Mouse (Mus musculus): ENCODE data around the gene Shf.
"Not testable (repeated sequence)": the region's sequence is repeated elsewhere in the genome, so short reads cannot be mapped to it uniquely, and the experiment has no call there.

Shf gene

DNA sequence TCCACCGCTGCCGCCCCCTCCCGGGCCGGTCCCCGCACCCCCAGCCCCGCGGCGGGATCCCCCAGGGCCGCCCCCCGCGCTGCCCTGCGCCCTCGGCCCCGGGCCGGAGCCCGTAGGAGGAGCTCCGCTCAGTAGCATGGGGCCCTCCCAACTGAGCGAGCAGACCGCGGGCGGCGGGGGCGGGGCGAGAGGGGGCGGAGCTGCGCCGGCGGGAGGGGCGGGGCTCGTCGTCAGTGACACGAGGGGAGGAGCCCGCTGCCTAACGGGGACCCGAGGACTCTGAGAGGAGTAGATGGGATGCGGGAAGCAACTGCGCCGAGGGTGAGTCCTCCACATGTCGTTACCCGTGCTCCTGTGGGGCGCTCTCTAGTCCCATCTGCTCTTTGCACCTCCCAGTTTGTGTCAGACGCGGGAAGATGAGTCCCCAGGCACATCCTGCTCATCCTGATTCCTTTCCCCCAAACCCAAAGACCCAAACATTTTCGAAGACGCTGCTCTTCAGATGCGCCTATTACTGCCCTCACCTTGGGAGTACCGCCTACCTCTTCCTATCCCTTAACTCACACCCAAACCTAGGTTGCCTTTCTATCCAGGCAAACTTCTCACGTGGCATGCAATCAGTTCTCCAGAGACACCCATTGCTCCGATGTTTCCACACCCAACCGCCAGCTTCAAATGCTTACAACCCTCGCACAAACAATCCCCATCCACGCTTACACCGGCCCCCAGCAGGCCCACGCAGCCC, at the start of gene Shf:
TSS of gene Shf (minus strand) at position 168 of the 745 bp plus-strand sequence.
- peak; percentile 92 for DNase-seq (ENCODE audit: low read depth, low spot score)

- DNase-seq (ENCODE audit: low read depth, low spot score): no peak
Observed at GRCm38 (mm10) chr2:122408928-122409327, 40.0 kb upstream of the Shf start.

- DNase-seq (ENCODE audit: low read depth, low spot score): no peak
Observed at GRCm38 (mm10) chr2:122407607-122408006, 38.6 kb upstream of the Shf start.

- no peak for DNase-seq (ENCODE audit: low read depth, low spot score)
Observed at GRCm38 (mm10) chr2:122396150-122396549, 27.2 kb upstream of the Shf start.

GRCm38 (mm10) chr2:122387135-122387534, 18.2 kb upstream of the Shf start:
- DNase-seq (ENCODE audit: low read depth, low spot score): not testable (repeated sequence)

DNA sequence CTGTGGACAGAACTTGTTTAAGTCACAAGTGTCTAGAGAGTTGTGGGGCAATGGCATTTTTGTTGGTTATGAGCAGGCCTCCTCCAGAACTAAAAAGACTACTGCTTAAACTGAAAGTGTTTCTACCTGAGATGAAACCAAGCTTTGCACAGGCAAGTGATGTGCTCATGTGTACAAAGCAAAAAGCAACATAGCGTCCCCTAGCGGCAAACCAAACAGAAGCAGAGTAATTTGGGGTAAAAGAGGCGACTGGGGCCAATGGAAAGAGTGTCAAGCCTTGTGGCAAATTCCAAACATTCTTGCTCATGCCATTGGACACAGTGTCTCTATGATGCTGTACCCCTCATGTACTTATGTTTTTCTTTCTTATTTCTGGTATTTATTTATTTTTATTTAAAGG, 16.1 kb upstream of the Shf start:
- DNase-seq (ENCODE audit: low read depth, low spot score): no peak

DNA sequence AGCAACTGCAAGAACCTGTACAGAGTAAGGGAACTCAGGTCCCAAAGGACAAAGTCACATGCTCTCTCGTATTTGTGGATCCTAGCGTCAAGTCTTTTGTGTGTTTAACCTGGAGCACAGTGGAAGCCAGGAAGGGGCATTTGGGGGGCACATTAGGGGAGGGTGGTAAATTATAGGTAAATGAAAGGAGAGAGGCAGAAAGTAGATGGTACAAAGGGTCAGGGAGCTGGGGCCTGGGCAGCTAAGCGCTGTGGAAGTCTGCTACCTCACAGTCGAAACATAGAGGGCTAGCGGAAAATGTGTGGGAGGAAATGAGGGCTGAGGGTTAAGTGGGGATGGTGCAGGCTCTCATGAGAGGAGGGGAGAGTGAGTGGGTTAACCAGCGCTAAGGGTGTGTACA, 13.2 kb upstream of the Shf start:
- DNase-seq (ENCODE audit: low read depth, low spot score): no peak

- no peak for DNase-seq (ENCODE audit: low read depth, low spot score)
Observed at GRCm38 (mm10) chr2:122381329-122382103, 12.6 kb upstream of the Shf start.

GRCm38 (mm10) chr2:122380768-122381311, 11.9 kb upstream of the Shf start:
- DNase-seq (ENCODE audit: low read depth, low spot score): peak; percentile 82

DNA sequence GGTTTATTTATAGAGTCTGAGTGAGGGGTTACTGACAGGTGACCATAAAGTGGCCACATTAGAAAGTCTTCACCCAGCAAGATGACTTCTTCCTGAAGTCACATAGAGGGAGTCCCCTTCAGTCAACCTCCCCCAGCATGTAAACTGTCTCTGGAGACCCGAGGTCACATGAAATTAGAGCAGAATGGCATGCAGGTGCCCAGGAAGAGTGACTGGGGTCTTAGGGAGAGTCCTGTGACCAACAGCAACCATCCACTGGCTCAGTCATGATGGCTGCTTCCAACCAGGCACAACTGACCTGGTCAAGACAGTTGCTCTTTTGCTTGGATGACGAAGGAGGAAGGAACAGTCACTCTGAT, 10.3 kb upstream of the Shf start:
- no peak for DNase-seq (ENCODE audit: low read depth, low spot score)

DNA sequence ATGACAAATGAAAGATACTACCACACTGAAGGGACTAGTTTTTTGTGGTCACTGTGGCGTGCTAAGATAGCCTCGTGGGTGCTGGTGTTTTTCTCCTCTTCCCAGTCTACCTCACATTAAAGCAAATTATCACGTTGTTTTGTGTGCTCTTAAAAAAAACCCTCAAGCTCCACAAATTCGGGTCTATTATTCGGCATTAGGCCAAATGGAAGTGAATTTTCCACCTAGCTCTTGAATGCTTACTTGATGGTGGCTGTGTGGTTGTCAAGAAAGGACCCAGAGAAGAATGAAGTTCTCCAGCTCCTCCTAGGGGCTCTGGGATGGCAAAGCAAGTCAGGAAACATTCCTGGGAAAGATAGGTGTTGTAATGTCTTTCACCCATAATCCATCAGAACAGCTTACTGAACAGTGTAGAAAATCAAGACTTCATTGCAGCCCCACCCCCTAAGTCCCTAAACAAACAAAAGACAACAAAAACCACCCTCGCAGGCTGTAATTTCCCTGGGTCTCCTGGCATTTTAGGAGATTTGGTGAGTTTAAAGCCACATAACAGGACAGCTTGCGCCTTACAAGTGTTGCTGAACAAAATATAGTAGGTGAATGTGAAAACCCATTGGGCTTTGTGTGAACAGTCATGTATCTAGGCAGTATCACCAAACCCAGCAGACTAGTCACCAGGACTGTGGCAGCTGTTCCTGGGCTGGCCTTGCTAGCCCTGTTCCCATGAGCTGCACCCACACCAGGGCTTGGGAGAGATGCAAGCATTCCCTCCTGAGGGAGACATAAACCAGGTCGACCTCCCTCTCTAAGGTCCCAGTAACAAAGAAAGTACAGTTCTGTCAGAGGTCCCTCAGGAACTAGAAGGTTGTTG, 9.7 kb upstream of the Shf start:
- peak; percentile 88 for DNase-seq (ENCODE audit: low read depth, low spot score)

DNA sequence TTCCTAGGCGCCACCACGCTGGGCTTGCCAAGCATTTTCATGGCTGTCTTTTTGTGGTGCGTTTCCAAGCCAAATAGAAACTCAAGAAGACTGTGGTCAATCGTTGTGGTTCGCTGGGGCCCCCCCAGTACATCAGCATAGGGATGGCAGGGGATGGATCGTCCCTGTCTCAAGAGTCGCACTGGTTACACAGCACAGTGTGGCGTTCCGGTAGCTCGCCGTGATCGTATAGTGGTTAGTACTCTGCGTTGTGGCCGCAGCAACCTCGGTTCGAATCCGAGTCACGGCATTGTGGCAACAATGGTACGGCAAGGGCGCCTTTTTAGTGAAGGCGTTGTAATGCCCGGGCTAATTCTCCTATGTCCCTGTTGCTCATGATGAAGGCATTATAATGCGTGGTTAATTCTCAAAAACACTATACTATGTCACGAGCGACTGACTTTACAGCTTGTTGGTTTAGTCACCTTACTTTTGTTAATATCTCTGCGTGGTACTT, 8.8 kb upstream of the Shf start:
- DNase-seq (ENCODE audit: low read depth, low spot score): peak; percentile 85

- DNase-seq (ENCODE audit: low read depth, low spot score): peak; percentile 97
Observed at GRCm38 (mm10) chr2:122377215-122377674, 8.3 kb upstream of the Shf start.

DNA sequence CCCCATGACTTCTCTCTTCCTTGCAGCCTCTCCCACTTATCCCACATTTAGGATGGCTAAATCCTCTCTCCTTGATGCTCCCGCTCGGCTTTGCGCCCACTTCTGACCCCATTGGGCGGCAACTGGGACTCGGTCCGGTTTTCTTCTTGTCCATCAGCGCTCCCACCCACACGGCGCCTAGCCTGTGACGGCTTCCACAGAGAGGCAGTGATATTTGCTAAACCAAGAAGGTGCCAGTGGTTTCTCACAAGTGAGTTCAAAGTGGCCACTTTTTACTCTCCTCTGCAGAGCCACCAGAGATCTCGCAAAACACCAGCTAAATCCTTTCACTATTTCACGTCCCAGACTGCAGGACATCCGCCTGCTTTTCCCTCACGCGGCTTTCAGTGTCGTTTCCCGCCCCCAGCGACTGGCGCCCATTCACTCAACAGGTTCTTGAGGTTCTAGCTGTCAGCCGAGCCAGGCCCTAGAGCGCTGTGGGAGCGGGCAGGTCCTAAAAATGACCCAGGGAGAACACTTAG, 7.1 kb upstream of the Shf start:
- DNase-seq (ENCODE audit: low read depth, low spot score): peak; percentile 71

DNA sequence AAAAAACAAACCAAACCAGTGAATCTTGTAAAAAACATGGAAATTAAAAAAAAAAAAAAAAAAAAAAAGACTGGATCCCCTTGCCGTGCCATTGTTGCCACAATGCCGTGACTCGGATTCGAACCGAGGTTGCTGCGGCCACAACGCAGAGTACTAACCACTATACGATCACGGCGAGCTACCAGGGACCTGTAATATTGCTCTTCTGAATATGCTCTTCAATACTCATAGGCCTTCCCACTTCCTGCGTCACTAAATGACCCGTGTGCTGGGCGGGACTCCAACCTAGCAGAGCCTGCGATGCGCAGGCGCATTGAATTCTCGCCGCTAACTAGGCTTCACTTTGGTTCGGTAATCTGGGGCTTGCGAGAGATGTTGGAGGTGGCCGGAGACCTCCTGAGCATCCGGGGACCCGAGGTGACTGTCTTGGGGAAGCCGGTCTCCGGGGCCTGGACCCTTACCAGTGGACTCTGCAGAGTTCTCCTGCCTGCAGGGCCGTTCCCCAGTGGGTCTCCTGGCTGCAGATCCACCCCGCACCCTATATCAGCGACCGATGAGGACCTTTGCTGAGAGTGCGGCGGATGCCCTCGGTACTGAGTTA, 6.5 kb upstream of the Shf start:
- peak; percentile 98 for DNase-seq (ENCODE audit: low read depth, low spot score)

- no peak for DNase-seq (ENCODE audit: low read depth, low spot score)
Observed at GRCm38 (mm10) chr2:122374666-122375331, 5.8 kb upstream of the Shf start.

DNA sequence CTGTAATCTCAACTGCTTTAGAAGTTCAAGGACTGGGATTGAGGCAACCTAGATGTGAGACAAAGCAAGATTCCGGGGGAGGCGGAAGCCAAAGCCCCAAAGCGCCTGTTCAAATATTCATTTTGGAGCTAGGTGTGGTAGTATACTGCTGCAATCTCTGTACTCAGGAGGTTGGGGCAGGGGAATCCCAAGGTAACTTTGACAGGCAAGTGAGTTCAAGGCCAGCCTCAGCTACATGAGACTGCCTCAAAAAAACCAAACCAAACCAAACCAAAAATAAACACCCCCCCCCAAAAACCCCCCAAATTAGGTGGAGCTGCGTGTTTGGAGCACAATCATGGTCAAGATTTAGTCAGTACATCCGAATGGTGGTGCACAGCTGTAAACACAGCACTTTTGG, 5.0 kb upstream of the Shf start:
- DNase-seq (ENCODE audit: low read depth, low spot score): no peak

DNA sequence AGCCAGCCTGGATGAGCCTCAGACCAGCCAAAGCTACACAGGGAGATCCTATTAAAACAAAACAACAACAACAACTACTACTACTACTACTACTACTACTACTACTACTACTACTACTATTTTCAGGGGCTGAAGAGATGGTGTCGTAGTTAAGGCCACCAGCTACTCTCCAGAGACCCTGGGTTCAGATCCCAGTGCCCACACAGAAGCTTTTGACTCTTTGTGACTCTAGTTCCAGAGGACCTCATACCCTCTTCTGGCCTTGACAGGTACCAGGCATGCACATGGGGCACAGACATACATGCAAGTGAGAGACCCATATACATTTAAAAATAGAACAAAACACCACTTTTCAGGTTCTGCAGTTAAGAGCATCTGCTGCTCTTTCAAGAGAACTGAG, 3.6 kb upstream of the Shf start:
- DNase-seq (ENCODE audit: low read depth, low spot score): no peak

DNA sequence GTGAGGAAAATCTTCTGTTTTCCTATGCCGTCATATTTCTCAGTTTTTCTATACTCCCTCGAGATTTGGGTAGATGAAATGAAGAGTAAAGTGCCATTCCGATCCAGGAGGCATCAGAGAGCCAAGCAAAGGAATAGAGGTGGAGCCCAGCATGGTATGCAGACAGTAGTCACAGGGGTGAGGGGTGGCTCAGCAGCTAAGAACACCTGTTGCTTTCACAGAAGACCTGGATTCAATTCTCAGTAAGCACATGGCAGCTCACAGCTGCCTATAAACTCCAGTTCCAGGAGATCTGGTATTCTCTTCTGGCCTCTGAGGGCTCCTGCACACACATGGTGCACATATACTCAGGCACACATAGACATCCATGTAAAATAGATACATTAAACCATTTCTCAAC, 3.1 kb upstream of the Shf start:
- DNase-seq (ENCODE audit: low read depth, low spot score): peak; percentile 55

GRCm38 (mm10) chr2:122370101-122370750, 1.3 kb upstream of the Shf start:
- DNase-seq (ENCODE audit: low read depth, low spot score): peak; percentile 98
